In the genomic region with DNA sequence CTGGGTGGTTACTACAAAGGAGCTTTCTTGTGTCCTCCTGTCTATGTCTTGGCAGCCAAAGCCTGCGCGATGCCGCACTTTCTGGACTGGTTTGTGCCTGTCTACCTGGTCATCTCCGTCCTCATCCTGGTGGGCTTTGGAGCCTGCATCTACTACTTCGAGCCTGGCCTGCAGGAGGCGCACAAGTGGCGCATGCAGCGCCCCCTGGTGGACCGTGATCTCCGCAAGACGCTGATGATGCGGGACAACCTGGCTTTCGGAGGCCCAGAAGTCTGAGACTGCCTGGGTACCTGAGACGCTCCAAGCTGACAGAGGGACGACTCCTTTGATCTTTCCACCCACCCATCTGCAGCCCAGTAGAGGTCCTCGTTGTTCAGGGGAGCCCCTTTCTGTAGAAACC, we compare ENCODE assay signal across 9 mouse cellular contexts. TPM values are rescaled to one million over a fixed set of nuclear protein-coding genes. Genes with fewer than 3 reads are reported as not detected.
DNase-seq lines count a peak whose midpoint lies in the region; ATAC-seq and TF ChIP-seq lines count a peak whose summit lies in the region.
"Had no signal": no experiment of that assay in that cellular context is flagged by ENCODE, and none has a peak within 500 bp of the region (broad histone marks: within the 10 kb centered on the region; RNA-seq: fewer than 3 reads in every experiment).

No protein-coding gene starts in this region.

- H3K4me3 ChIP-seq in heart, embryonic 16.5 days (ENCODE audit: low read length) = no peak overlapping the region
- H3K4me3 ChIP-seq in embryonic fibroblast, embryonic 13.5 days (ENCODE audit: insufficient read depth, low read length) = no peak overlapping the region
- H3K4me3 ChIP-seq in testis, adult 2 months (ENCODE audit: control insufficient read depth, low read depth, low read length) = peak overlapping the region; percentile 59
- H3K4me3 ChIP-seq: erythroblast, embryonic 14.5 days had no signal

- no peak overlapping the region for H3K4me2 ChIP-seq in heart, embryonic 16.5 days (ENCODE audit: low read depth, low read length)

- H3K4me1 ChIP-seq in heart, embryonic 16.5 days (ENCODE audit: control insufficient read depth, insufficient read depth, low read length) = peaks cover 12% of the 10 kb centered on the region
- no peaks in the 10 kb centered on the region for H3K4me1 ChIP-seq in embryonic fibroblast, embryonic 13.5 days (ENCODE audit: control insufficient read depth, insufficient read depth, low read length)
- peaks cover 6% of the 10 kb centered on the region for H3K4me1 ChIP-seq in testis, adult 2 months (ENCODE audit: control insufficient read depth, insufficient read depth, low read length)

- H3K9ac ChIP-seq in heart, embryonic 16.5 days (ENCODE audit: low read length) = no peak overlapping the region

- no peaks in the 10 kb centered on the region for H3K9me3 ChIP-seq in heart, embryonic 16.5 days (replicated peaks; ENCODE audit: control insufficient read depth, low read length)

- H3K27ac ChIP-seq in heart, embryonic 16.5 days (ENCODE audit: low read length) = no peak overlapping the region
- H3K27ac ChIP-seq in embryonic fibroblast, embryonic 13.5 days (ENCODE audit: insufficient read depth, low read length) = no peak overlapping the region
- H3K27ac ChIP-seq in testis, adult 2 months (ENCODE audit: control insufficient read depth, insufficient read depth, low read depth, low read length) = no peak overlapping the region

- 13% methylated on average over 16 of the region's 16 CpGs for WGBS in heart, embryonic 16.5 days

- H3K36me3 ChIP-seq in heart, embryonic 16.5 days (ENCODE audit: control insufficient read depth, insufficient read depth) = no peaks in the 10 kb centered on the region
- H3K36me3 ChIP-seq in testis, adult 2 months (ENCODE audit: control insufficient read depth, insufficient read depth, low read length) = no peaks in the 10 kb centered on the region

- H3K27me3 ChIP-seq in heart, embryonic 16.5 days (ENCODE audit: control insufficient read depth, insufficient read depth, low read length) = no peaks in the 10 kb centered on the region
- no peaks in the 10 kb centered on the region for H3K27me3 ChIP-seq in testis, adult 2 months (ENCODE audit: control insufficient read depth, insufficient read depth, low read length)

- no peak for DNase-seq in heart, adult 9 months (ENCODE audit: low spot score in 2 of 2)
- DNase-seq in CD8-positive naive resting alpha-beta T cell, adult 2 months (ENCODE audit: low read depth in 2 of 2, low spot score in 2 of 2) = peak; percentile 74 to 75
- peak; percentile 38 to 57 for DNase-seq in adrenal gland, postnatal 4 days (ENCODE audit: low spot score in 2 of 2)
- DNase-seq in layer of hippocampus, postnatal 14 days (ENCODE audit: low spot score in 2 of 2) = peak; percentile 74 to 75
- peak; percentile 87 for DNase-seq in mesoderm, embryonic 11.5 days (ENCODE audit: low read depth, low spot score)

- TF ChIP-seq POLR2A in embryonic fibroblast, embryonic 13.5 days (IDR thresholded peaks at IDR 0.05; ENCODE audit: low read depth, low read length) = no peak
- no peak for TF ChIP-seq POLR2A in testis, adult 2 months (IDR thresholded peaks at IDR 0.05; ENCODE audit: control insufficient read depth, low read depth, low read length)

- ATAC-seq in heart, embryonic 16.5 days (replicated peaks; ENCODE audit: extremely low read depth, insufficient read depth, low FRiP score) = 0 out of 2 replicates have a peak, but pooled peaks have one; percentile 14

- TF ChIP-seq CTCF in embryonic fibroblast, embryonic 13.5 days (IDR thresholded peaks at IDR 0.05; ENCODE audit: borderline replicate concordance, insufficient read depth, low read length) = peak; percentile 97
- peak; percentile 99 for TF ChIP-seq CTCF in testis, adult 2 months (IDR thresholded peaks at IDR 0.05; ENCODE audit: control insufficient read depth, insufficient read depth, insufficient replicate concordance, low read depth, low read length)

RNA-seq across cellular contexts. Expression of gene 1500009C09Rik, which starts 7.3 kb away (rescaled TPM):
- polyA plus RNA-seq in heart, embryonic 16.5 days (2015; fragmentation: Nextera tagmentation; extraction: Ambion mirVana) = not detected in 2 replicates
- total RNA-seq in adrenal gland, postnatal 4 days (2021) = under 1 TPM; 0.40 to 0.56 TPM
- not detected in 2 replicates for polyA plus RNA-seq in embryonic fibroblast, embryonic 13.5 days (2011; ENCODE audit: insufficient read length, low read depth, missing spikeins)
- 10 to 100 TPM; 89.4 to 94.8 TPM for total RNA-seq in layer of hippocampus, postnatal 14 days (2021)
- polyA plus RNA-seq in testis, adult 2 months (2012; rRNA removed) = 7.8 and 9.4 TPM in 2 replicates
- polyA plus RNA-seq: erythroblast, embryonic 14.5 days had no signal

RNA-seq across cellular contexts. Expression of gene Cenpm, which starts 15.0 kb away (rescaled TPM):
- polyA plus RNA-seq in heart, embryonic 16.5 days (2015; fragmentation: Nextera tagmentation; extraction: Ambion mirVana) = 50.8 and 57.2 TPM in 2 replicates
- total RNA-seq in adrenal gland, postnatal 4 days (2021) = 10 to 100 TPM; 12.8 to 16.8 TPM
- 13.1 and 16.1 TPM in 2 replicates for polyA plus RNA-seq in embryonic fibroblast, embryonic 13.5 days (2011; ENCODE audit: insufficient read length, low read depth, missing spikeins)
- total RNA-seq in layer of hippocampus, postnatal 14 days (2021) = 1 to 10 TPM; 5.1 to 5.3 TPM
- polyA plus RNA-seq in testis, adult 2 months (2012; rRNA removed) = 14.6 and 21.3 TPM in 2 replicates

RNA-seq across cellular contexts. Expression of gene Sept3, which starts 15.2 kb away (rescaled TPM):
- polyA plus RNA-seq in heart, embryonic 16.5 days (2015; fragmentation: Nextera tagmentation; extraction: Ambion mirVana) = 3.9 and 4.1 TPM in 2 replicates
- total RNA-seq in adrenal gland, postnatal 4 days (2021) = 10 to 100 TPM; 13.3 to 17.7 TPM
- 1.6 and 2.8 TPM in 2 replicates for polyA plus RNA-seq in embryonic fibroblast, embryonic 13.5 days (2011; ENCODE audit: insufficient read length, low read depth, missing spikeins)
- 100 to 1,000 TPM; 583 to 613 TPM for total RNA-seq in layer of hippocampus, postnatal 14 days (2021)
- 12.1 and 14.0 TPM in 2 replicates for polyA plus RNA-seq in testis, adult 2 months (2012; rRNA removed)
- polyA plus RNA-seq: erythroblast, embryonic 14.5 days had no signal

RNA-seq across cellular contexts. Expression of gene Tnfrsf13c, which starts 35.3 kb away (rescaled TPM):
- 0.18 TPM in 1 of 2 replicates, not detected in the other for polyA plus RNA-seq in heart, embryonic 16.5 days (2015; fragmentation: Nextera tagmentation; extraction: Ambion mirVana)
- total RNA-seq in adrenal gland, postnatal 4 days (2021) = 1 to 10 TPM in 1 of 2 experiments, under 1 TPM in 1; 0.65 to 1.5 TPM
- not detected in 2 replicates for polyA plus RNA-seq in embryonic fibroblast, embryonic 13.5 days (2011; ENCODE audit: insufficient read length, low read depth, missing spikeins)
- total RNA-seq in layer of hippocampus, postnatal 14 days (2021) = under 1 TPM; 0.36 to 0.41 TPM
- 7.2 and 8.0 TPM in 2 replicates for polyA plus RNA-seq in testis, adult 2 months (2012; rRNA removed)

RNA-seq across cellular contexts. Expression of gene Wbp2nl, which starts 39.2 kb away (rescaled TPM):
- polyA plus RNA-seq in heart, embryonic 16.5 days (2015; fragmentation: Nextera tagmentation; extraction: Ambion mirVana) = 0.17 and 0.22 TPM in 2 replicates
- total RNA-seq in adrenal gland, postnatal 4 days (2021) = under 1 TPM; 0.34 to 0.37 TPM
- polyA plus RNA-seq in embryonic fibroblast, embryonic 13.5 days (2011; ENCODE audit: insufficient read length, low read depth, missing spikeins) = not detected in 2 replicates
- total RNA-seq in layer of hippocampus, postnatal 14 days (2021) = not detected
- polyA plus RNA-seq in testis, adult 2 months (2012; rRNA removed) = 149 and 170 TPM in 2 replicates
- polyA plus RNA-seq: erythroblast, embryonic 14.5 days had no signal

Comparison
In these comparisons a context has a peak if more than half of its experiments do, and no peak if none do; other contexts are left out.
1. DNase-seq: peak in CD8-positive naive resting alpha-beta T cell, adult 2 months (2 of 2), adrenal gland, postnatal 4 days (2 of 2), layer of hippocampus, postnatal 14 days (2 of 2) and mesoderm, embryonic 11.5 days (single experiment); none in heart, adult 9 months (0 of 2).